Mouse (Mus musculus) stomach, postnatal 0 days (tissue): ENCODE data around the gene Ppil1. TPM values are rescaled to one million over a fixed set of nuclear protein-coding genes. Genes with fewer than 3 reads are reported as not detected.

Experiments used
- ATAC-seq: fragments of 200-750 bp; cut with Nextera tagmentation; 2 replicates; pipeline ENCODE4 v1.8.0; 2017; ENCODE audit not compliant: low FRiP score, low TSS enrichment
- DNase-seq: peaks from one replicate; pipeline ENCODE4 v3.0.0-alpha.2; 2016; ENCODE audit warnings: low spot score
- H3K27ac ChIP-seq: fragments of 300-500 bp; sonication (generic); replicated peaks from 2 replicates; pipeline ENCODE4 v1.5.1; 2014; ENCODE audit warnings: mild to moderate bottlenecking, control low read depth
- H3K27me3 ChIP-seq: fragments of 300-500 bp; sonication (generic); 2 replicates; pipeline ENCODE4 v1.6.1; 2014; ENCODE audit warnings: low read length; ENCODE audit not compliant: control insufficient read depth, insufficient read depth
- H3K36me3 ChIP-seq: fragments of 300-500 bp; sonication (generic); 2 replicates; pipeline ENCODE4 v1.6.1; 2014; ENCODE audit warnings: low read length, mixed read lengths; ENCODE audit not compliant: control insufficient read depth, insufficient read depth
- H3K4me1 ChIP-seq: fragments of 300-500 bp; sonication (generic); replicated peaks from 2 replicates; pipeline ENCODE4 v1.6.1; 2014; ENCODE audit warnings: antibody characterized with exemption; ENCODE audit not compliant: control insufficient read depth, insufficient read depth
- H3K4me2 ChIP-seq: fragments of 300-500 bp; sonication (generic); replicated peaks from 2 replicates; pipeline ENCODE4 v1.6.1; 2014; ENCODE audit warnings: low read depth, mild to moderate bottlenecking, control low read depth, moderate library complexity
- H3K4me3 ChIP-seq: fragments of 300-500 bp; sonication (generic); 2 replicates; pipeline ENCODE4 v1.5.1; 2014; ENCODE audit warnings: low read depth, low read length, control low read depth
- H3K9ac ChIP-seq: fragments of 300-500 bp; sonication (generic); 2 replicates; pipeline ENCODE4 v1.6.1; 2014; ENCODE audit warnings: mild to moderate bottlenecking, low read length, control low read depth, mixed read lengths
- H3K9me3 ChIP-seq: fragments of 300-500 bp; sonication (generic); 2 replicates; pipeline ENCODE4 v1.6.1; 2016; ENCODE audit warnings: low read length; ENCODE audit not compliant: control insufficient read depth
- CTCF ChIP-seq: IDR thresholded peaks from 2 replicates; pipeline ENCODE4 v1.5.1; 2016; ENCODE audit warnings: antibody characterized with exemption, low read depth, mild to moderate bottlenecking, moderate library complexity
- EP300 ChIP-seq: optimal IDR thresholded peaks from 2 replicates; pipeline ENCODE3; 2016; ENCODE audit warnings: antibody characterized with exemption
- WGBS: fragments of 180-500 bp; shearing (Covaris S2); extraction: QIAGEN DNeasy Blood & Tissue Kit; methylation state at CpG from one replicate; pipeline ENCODE4 v1.1.7; 2014; 5-methylcytosine and 5-hydroxymethylcytosine counted together
- polyA plus RNA-seq: library from polyadenylated mRNA; unstranded; fragments of >200 nt; fragmentation: Nextera tagmentation; extraction: Ambion mirVana; gene quantifications from 2 replicates; pipeline ENCODE4 v1.2.1, GENCODE M21; 2015

The Ppil1 gene
- polyA plus RNA-seq, 1 experiment from 2014 or later = 64.6 TPM

DNA sequence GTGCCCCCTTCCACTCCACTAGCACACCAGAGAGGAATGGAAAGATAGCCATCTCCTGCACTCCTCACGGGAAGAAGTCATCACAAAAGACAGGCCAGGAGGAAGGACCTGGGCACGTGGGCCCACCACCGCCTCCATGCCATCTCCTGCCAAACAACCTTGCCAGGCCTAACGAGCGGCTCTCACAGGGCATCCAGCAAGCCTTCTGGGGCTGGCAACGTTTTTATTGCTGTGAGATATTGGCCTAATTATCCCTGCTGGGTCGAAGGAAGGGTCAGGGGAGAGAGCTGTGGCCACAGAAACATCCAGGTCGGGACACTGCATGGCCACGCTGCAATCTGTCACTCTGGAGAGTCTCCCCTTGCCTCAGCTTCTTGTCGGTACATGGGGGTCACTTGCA is 32.9 kb downstream of the Ppil1 start:
- Histone ChIP-seq H3K4me2 (no peak overlapping the region), H3K9me3 (no peaks in the 10 kb centered on the region), H3K4me3 (no peak overlapping the region), H3K36me3 (no peaks in the 10 kb centered on the region), H3K27me3 (no peaks in the 10 kb centered on the region), H3K4me1 (no peaks in the 10 kb centered on the region), H3K9ac (no peak overlapping the region), H3K27ac (no peak overlapping the region)
- 80% methylated on average over 10 of the region's 10 CpGs for WGBS
- ATAC-seq (no peak), DNase-seq (no peak)
- no peak for TF ChIP-seq CTCF
- no peak for TF ChIP-seq EP300

DNA sequence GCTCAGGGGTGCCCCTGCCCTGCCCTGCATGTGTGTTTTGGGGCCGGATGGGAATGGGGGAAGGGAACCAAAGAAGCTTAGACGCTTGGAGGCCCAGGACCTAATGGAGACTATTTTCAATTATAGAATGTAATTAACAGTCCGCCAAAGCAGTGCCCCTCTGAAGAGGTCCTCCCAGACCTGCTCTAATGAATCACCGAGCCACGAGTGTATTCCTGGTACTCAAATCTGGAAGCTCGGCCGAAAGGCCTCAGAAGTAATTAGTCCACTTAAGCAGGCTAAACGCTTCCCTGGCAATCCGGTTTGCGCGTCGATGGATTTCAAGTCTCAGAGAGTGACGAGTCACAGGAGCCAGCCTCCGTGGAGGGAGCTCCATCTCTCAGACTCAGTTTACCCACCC is 43.4 kb downstream of the Ppil1 start:
- Histone ChIP-seq H3K27me3 (no peaks in the 10 kb centered on the region), H3K36me3 (no peaks in the 10 kb centered on the region), H3K4me2 (no peak overlapping the region), H3K4me3 (no peak overlapping the region), H3K27ac (no peak overlapping the region), H3K9me3 (no peaks in the 10 kb centered on the region), H3K4me1 (no peaks in the 10 kb centered on the region), H3K9ac (no peak overlapping the region)
- no peak for ATAC-seq
- DNase-seq = no peak
- 81% methylated on average over 14 of the region's 14 CpGs for WGBS
- TF ChIP-seq EP300 (no peak), CTCF (no peak)

DNA sequence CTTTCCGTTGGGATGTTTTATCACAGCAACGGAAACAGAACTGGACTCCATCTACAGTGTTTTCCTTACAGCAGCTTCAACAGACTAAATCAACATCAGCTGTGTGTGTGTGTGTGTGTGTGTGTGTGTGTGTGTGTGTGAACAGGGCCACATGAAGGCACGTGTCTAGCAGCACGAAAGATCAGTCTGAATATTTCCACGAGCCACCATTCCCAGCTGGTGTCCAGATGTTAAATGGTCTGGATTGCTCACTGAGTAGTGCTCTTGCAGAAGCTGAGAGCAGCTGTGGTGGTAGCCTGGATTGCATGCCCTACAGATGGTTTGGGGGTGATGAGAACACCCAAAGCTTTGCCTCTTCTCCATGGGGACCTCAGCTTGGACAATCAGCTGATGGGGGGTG is 46.0 kb downstream of the Ppil1 start:
- H3K36me3 ChIP-seq = no peaks in the 10 kb centered on the region
- H3K4me3 ChIP-seq = no peak overlapping the region
- WGBS = 48% methylated on average over 5 of the region's 5 CpGs
- H3K27ac ChIP-seq = no peak overlapping the region
- TF ChIP-seq EP300 = no peak
- TF ChIP-seq CTCF = no peak
- DNase-seq = no peak
- no peaks in the 10 kb centered on the region for H3K27me3 ChIP-seq
- no peaks in the 10 kb centered on the region for H3K4me1 ChIP-seq
- H3K9ac ChIP-seq = no peak overlapping the region
- ATAC-seq = no peak
- H3K9me3 ChIP-seq = no peaks in the 10 kb centered on the region
- no peak overlapping the region for H3K4me2 ChIP-seq

DNA sequence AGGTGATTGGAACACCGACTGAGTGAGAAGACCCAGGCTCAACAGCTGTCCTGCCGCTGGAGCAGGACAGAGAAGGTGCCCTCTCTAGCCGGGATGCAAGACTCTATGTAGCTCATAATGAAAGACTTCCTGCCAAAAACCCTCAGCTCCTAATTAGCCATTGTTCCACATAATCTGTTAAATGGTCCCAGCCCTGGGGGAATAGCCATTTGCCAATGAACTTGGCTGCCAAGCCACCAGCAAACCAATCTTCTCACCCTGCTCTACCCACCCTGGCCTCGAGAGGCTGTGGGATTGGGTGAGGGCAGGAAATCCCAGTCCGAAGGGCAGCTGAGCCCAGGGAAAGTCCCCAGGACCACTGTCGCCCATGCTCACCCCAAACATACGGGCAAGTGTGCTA is 47.9 kb downstream of the Ppil1 start:
- Histone ChIP-seq H3K4me1 (no peaks in the 10 kb centered on the region), H3K27me3 (no peaks in the 10 kb centered on the region), H3K9ac (no peak overlapping the region), H3K4me3 (no peak overlapping the region), H3K9me3 (no peaks in the 10 kb centered on the region), H3K4me2 (no peak overlapping the region), H3K27ac (no peak overlapping the region), H3K36me3 (no peaks in the 10 kb centered on the region)
- TF ChIP-seq EP300 (no peak), CTCF (no peak)
- ATAC-seq (no peak), DNase-seq (no peak)
- WGBS = 79% methylated on average over 7 of the region's 7 CpGs

DNA sequence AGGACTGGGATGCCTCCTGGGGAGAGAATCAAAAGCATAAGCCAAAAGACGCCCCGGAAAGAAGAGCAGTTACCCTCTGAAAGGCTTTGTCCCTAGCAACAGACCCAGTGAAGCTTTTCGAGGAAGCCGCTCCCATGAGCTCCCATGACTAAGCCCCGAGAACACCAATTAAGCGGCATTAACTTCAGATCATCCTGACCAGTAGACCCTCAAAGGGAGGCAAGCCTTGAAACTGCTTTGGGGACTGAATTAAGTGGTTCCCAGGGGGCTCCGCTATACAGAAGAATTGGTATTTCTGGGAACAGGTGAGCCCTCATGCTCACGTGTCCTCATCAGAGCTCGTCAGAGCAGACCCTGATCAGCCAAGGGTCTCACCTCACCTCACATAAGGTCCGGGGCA is 49.3 kb downstream of the Ppil1 start:
- Histone ChIP-seq H3K36me3 (no peaks in the 10 kb centered on the region), H3K4me2 (no peak overlapping the region), H3K27ac (no peak overlapping the region), H3K9me3 (no peaks in the 10 kb centered on the region), H3K4me1 (no peaks in the 10 kb centered on the region), H3K27me3 (no peaks in the 10 kb centered on the region), H3K4me3 (no peak overlapping the region), H3K9ac (no peak overlapping the region)
- WGBS = 71% methylated on average over 10 of the region's 10 CpGs
- ATAC-seq (no peak), DNase-seq (no peak)
- TF ChIP-seq EP300 (no peak), CTCF (no peak)

DNA sequence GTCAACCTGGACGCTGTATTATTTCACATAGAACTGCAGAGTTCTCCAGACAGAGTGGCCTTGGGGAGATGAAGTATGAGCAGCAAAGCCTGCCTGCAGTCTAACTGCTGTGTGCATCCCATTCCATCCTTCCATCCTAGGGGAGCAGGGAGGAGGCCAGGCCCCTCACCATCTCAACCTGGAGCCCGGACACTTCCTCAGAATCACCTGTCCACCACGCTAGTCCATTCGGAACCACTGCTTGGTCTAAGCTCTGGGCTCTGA is 49.9 kb downstream of the Ppil1 start:
- WGBS = 88% methylated on average over 4 of the region's 4 CpGs
- DNase-seq (no peak), ATAC-seq (no peak)
- Histone ChIP-seq H3K9me3 (no peaks in the 10 kb centered on the region), H3K4me2 (no peak overlapping the region), H3K4me3 (no peak overlapping the region), H3K36me3 (no peaks in the 10 kb centered on the region), H3K27ac (no peak overlapping the region), H3K9ac (no peak overlapping the region), H3K4me1 (no peaks in the 10 kb centered on the region), H3K27me3 (no peaks in the 10 kb centered on the region)
- no peak for TF ChIP-seq CTCF
- no peak for TF ChIP-seq EP300
